Mouse (Mus musculus) adrenal gland, postnatal 36 days (tissue): ENCODE measurements around the gene Hoxd13. TPM values are rescaled to one million over a fixed set of nuclear protein-coding genes. Genes with fewer than 3 reads are reported as not detected.

Experiments used
- DNase-seq, 2 experiments: peaks; one replicate each; pipeline ENCODE4 v3.0.0; 2021; ENCODE audit warnings: mixed read lengths in 1 of 2
- total RNA-seq, 2 experiments: library from RNA; stranded (reverse); gene quantifications; 2 replicates each; pipeline ENCODE4 v1.2.3; 2021

Hoxd13 gene
- total RNA-seq, 2 experiments from 2014 or later = not detected

- DNase-seq = no peak
These were observed 26.0 kb downstream of the Hoxd13 start for GRCm38 (mm10) chr2:74694066-74694465.

- DNase-seq = no peak
These were observed 27.3 kb downstream of the Hoxd13 start for GRCm38 (mm10) chr2:74695383-74695782.

- no peak for DNase-seq
These were observed 27.8 kb downstream of the Hoxd13 start for GRCm38 (mm10) chr2:74695813-74696430.

GRCm38 (mm10) chr2:74696442-74697335 lies 28.6 kb downstream of the Hoxd13 start:
- DNase-seq = no peak

GRCm38 (mm10) chr2:74697567-74698121 lies 29.5 kb downstream of the Hoxd13 start, which contains the start of gene Hoxd9:
TSS of gene Hoxd9 (plus strand) at chr2:74697727.
- DNase-seq = peak; percentile 81 to 84

GRCm38 (mm10) chr2:74698201-74699052 lies 30.3 kb downstream of the Hoxd13 start:
- DNase-seq = peak; percentile 51 to 64

GRCm38 (mm10) chr2:74699053-74699430 lies 30.9 kb downstream of the Hoxd13 start:
- peak in 1 of 2 experiments; percentile 35 for DNase-seq

GRCm38 (mm10) chr2:74699664-74700545 lies 31.8 kb downstream of the Hoxd13 start:
- no peak for DNase-seq

GRCm38 (mm10) chr2:74700546-74701112 lies 32.5 kb downstream of the Hoxd13 start:
- no peak for DNase-seq

GRCm38 (mm10) chr2:74701949-74702819 lies 34.1 kb downstream of the Hoxd13 start:
- DNase-seq = peak; percentile 79 to 84

- no peak for DNase-seq
These were observed 34.7 kb downstream of the Hoxd13 start for GRCm38 (mm10) chr2:74702820-74703219.

- no peak for DNase-seq
These were observed 35.2 kb downstream of the Hoxd13 start for GRCm38 (mm10) chr2:74703317-74703716.

- DNase-seq = no peak
These were observed 35.7 kb downstream of the Hoxd13 start for GRCm38 (mm10) chr2:74703720-74704392.

GRCm38 (mm10) chr2:74704393-74704998 lies 36.4 kb downstream of the Hoxd13 start, which contains the start of gene Hoxd8:
TSS of gene Hoxd8 (plus strand) at chr2:74704615.
- DNase-seq = peak; percentile 87 to 93

GRCm38 (mm10) chr2:74704999-74705466 lies 36.9 kb downstream of the Hoxd13 start:
- peak; percentile 67 to 70 for DNase-seq

- DNase-seq = peak; percentile 79 to 88
These were observed 37.5 kb downstream of the Hoxd13 start for GRCm38 (mm10) chr2:74705467-74706089.

GRCm38 (mm10) chr2:74706393-74706960 lies 38.4 kb downstream of the Hoxd13 start:
- no peak for DNase-seq
